Mouse (Mus musculus) CD8-positive naive resting alpha-beta T cell, adult 2 months (primary cell): ENCODE measurements at regions not wholly inside any gene's neighbourhood (a gene's known extent, or its start where the extent isn't known, plus 50 kb on each side); places are given as distances from the start of the nearest gene placed in this dataset.

Source experiments
- DNase-seq, 2 experiments: peaks; one replicate each; pipeline ENCODE4 v3.0.0; 2022; ENCODE audit warnings: low read depth in 2 of 2, low spot score in 2 of 2

DNA sequence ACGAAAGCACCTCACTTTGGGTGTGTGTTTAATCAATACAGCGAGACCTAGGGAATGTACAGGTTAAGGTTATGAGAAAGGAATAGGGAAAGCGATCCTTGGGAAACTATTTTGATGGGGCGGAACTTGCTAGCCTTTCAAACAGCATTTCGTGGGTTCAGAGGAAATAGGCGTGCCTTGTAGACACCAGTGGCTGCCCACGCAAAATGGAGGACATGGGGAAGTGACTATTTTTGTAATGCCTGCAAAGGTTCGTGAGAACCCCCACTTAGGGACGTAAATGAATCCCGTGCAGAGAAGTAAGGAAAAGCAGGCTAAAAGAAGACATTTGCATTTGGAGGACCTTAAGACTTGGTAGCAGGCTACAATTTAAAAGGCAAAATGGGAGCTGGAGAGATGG lies 114.1 kb upstream of the Ppm1h start:
- no peak for DNase-seq

DNA sequence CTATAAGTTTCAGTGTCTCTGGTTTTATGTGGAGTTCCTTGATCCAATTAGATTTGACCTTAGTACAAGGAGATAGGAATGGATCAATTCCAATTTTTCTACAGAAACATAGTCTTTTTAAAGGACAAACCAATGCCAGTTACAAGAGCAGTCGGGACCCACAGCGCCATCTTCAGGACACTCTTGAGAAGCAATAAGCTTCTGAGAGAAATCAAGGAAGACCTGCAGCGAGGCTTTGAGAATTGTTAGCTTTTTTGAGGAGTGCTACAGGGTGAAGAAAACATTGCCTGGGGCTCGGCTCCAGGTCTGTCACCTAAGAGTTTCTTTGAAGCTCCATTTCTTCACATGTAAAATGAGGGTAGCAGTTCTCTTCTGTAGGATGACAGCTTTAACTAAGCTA lies 112.0 kb upstream of the Ppm1h start:
- DNase-seq = peak in 1 of 2 experiments; percentile 30

GRCm38 (mm10) chr10:122569546-122570202 lies 108.9 kb upstream of the Ppm1h start:
- DNase-seq = no peak

- DNase-seq = no peak
Measured at GRCm38 (mm10) chr10:122570909-122571551, 107.5 kb upstream of the Ppm1h start.

DNA sequence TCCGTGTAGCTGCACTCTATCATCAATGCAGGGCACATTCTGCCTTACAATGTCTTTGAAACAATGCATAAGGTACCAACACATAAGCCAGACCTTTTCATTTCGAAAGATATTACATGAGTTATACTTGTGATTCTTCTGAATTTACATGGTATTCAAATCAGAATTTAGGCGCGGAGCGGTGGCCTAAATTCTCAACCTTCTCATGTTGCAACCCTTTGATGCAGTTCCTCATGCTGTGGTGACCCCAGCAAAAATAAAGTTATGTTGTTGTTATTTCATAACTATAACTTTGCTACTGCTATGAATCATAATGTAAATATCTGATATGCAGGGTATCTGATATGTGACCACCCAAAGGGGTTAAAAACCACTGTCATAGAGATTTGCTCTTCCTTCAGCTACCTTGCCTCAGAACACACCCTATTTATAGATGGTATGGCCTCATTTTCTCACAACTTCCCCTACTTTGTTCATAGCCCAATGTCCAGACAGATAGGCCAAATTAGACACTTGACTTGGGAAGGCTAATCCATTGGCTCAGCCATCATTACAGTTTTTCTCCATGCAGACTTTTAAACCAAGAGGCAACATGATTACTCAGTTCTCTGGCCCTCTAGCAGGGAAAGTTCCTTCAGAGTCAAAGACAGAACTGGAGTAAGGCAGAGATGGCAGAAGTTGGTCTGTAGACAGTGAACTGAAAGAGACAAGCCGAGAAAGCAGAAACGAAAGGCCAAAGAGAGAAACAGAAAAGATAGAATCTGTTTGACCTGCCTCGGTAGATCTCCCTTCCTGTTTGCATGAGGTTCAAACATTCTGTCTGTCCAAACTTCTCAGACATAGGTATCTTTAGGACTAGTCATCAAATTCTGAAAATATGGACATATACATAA lies 102.1 kb upstream of the Ppm1h start:
- DNase-seq = no peak

GRCm38 (mm10) chr10:122578209-122579001 lies 100.2 kb upstream of the Ppm1h start:
- DNase-seq = peak; percentile 34 to 55

DNA sequence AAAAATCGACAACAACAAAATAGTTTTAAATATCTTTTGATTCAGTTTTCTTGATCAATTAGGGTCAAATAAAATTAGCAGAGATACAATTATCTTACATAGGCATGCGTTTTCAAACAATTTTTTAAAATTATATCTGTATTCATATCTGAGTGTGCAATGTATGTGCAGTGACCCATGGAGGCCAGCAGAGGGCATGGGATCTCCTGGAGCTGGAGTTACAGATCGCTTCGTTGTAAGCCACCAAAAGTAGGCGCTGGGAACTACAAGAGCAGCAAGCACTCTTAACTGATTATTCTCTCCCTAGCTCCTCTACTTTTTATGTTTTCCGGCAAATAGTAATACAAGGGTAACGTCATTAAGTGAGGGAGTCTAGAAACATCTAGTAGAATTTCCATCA lies 97.5 kb upstream of the Ppm1h start:
- DNase-seq = no peak

DNA sequence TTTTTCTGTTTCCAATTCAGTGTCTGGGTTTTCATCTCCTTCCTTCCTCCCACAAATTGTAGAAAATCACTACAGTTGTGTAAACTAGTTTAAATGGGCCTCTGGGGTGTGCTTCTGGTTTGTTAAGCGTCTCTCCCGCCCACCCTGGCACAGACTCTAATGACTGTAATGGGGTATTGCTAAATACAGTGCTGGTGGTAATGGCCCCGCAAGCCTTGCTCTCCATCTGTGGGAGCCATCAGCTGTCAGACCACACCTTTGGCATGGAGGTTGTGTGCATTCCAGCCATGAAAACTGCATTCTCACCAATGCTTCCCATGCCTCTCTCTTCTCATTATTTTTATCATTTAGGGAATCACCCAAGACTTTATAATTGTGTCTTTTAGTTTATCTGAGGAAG lies 91.0 kb upstream of the Ppm1h start:
- DNase-seq = no peak

DNA sequence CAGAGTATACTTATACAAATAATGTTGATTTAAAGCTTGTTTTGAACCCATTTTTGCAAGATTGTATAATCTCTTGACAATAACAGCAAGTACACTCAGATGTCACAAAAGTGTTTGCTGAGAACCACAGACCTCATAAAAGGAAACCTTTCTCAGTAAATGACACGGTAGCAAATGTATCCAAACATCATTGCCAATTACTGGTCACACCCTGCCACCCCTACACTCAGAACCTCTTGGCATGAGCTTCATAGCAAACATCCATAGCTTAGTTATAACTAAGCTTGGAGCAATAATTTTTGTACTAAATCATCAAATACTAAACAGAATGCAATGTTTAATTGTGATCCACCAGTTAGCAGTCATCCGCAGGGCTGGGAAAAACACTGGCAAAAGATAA lies 79.1 kb upstream of the Ppm1h start:
- peak; percentile 29 to 52 for DNase-seq

GRCm38 (mm10) chr10:122602394-122602793 lies 76.2 kb upstream of the Ppm1h start:
- DNase-seq = peak in 1 of 2 experiments; percentile 8

GRCm38 (mm10) chr10:122603960-122604359 lies 74.6 kb upstream of the Ppm1h start:
- no peak for DNase-seq

DNA sequence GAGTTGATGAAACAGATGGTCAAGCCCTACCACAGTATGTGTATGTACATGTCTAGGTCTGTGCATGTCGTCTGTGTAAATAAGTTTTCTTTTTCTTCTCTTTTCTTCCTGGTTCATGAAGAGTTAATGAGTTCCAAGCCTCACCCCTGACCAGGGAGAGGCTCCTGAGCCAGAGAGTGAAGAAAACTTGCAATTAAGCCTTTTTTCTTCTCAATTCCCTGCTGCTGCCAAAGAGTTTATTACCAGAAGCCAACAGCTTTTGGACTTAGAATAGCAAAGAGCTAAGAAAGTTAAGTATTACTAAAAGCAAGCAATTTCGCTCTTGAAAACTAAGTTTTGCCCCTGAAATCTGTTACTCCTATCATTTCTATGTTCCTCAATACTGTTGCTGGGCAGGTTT lies 65.3 kb upstream of the Ppm1h start:
- DNase-seq = no peak

DNA sequence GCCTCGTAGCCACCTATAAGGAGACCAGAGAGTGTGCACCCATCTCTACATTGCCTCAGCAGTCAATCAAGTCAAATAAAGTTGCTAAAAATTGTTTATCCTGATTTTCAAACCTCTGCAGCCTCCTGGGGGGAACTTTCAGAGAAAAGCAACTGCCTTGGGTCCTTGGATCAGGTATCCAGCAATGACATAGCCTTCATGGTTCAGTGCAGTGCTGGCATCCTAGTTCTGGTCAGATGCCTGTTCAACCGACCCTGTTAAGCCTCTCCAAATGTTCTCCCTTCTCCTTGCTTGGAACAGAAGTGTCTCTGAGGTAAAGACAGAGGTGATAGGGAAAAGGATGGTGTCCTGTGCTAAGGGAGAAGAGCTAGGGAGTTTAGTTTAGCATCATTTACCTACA lies 64.7 kb upstream of the Ppm1h start:
- no peak for DNase-seq

- DNase-seq = no peak
Measured at GRCm38 (mm10) chr10:122614720-122615119, 63.8 kb upstream of the Ppm1h start.

- no peak for DNase-seq
Measured at GRCm38 (mm10) chr10:122615658-122616057, 62.9 kb upstream of the Ppm1h start.

DNA sequence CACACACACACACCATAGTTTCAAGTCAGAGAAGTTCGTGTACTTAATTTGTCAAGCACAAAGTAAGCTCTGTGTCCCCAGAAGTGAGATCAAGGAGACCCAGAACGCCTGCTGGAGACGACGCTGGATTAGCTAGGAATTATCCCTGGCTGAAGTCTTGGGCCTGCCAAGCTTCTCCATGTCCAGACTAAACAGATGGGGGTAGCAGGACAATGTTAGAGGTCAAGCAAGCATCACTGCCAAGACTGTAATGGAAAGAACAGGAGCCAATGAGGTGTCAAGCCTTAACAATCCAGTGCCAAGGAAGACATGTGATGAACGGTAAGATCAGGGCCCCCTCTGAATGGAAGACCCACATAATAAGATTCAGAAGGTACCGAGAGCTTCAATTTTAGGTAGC lies 62.2 kb upstream of the Ppm1h start:
- DNase-seq = no peak

- DNase-seq = no peak
Measured at GRCm38 (mm10) chr10:122618854-122619253, 59.7 kb upstream of the Ppm1h start.

GRCm38 (mm10) chr10:122619406-122620116 lies 59.0 kb upstream of the Ppm1h start:
- DNase-seq = no peak
